Mouse (Mus musculus): Measurements from ENCODE around the gene Ip6k2.

Gene Ip6k2

DNA sequence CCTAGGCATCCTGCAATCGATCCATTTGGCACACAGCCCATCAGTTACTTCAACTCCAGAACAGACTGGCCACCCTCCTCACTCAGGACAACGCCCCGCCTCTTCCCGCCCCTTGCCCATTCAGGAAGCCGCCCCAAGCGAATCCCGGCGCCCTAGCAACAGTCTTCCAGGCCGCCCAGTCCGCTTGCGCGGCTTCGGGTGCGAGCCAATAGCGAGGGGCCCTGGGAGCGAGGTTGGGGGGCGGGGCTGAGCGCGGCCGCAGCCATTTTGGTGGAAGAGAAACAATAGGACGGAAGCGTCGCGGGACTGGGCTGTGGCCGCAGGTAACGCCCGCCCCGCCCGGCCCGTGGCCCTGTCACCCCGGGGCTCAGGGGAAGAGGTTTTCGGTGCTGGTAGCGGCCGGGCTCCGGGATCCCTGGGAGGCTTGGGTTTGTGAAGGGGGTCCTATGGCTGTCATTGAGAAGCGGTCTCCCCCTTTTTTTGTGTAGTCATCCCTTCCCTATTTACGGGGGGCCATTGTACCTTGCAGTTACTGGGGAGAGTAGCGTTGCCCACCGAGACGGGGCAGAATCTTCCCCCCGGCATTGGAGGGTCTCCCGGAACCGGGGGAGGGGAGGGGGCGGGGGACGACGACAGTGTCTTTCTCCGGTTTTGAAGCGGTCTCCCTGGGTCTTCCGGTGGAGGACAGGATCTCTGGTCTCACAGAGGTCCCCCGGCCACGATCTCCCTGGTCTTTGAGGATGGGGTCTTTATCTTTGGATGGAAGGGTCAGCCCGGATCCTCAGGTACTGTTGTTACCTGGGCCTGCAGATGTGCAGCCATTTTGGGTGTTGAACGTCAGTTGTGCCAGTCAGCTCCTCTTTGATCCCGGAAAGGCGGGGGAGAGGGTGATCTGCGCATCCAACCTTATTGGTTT, at the start of gene Ip6k2:
Gene Ip6k2 (plus strand): TSS at position 249 of the 916 bp plus-strand sequence.
- DNase-seq (ENCODE audit: low spot score in 2 of 2): peak; percentile 94 to 95

DNA sequence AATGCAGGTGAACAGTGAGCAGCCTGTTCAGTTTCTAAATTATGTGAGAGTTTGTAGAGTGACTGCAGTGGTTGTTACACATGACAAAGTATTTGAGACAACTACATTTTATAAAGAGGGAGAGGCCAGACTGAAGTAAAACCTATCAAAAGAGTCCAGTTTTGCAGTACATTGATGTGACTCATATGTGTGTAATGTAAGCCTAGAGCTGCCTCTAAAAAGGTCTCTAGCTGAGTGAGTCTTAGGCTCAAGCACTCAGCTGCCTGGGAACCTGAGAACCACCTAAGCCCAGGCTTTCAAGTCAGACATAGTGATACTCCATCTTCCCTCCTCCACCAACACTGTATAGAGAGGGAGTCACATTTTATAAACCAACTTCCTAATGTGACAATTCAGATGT, 49.0 kb upstream of the Ip6k2 start:
- DNase-seq (ENCODE audit: low spot score in 2 of 2): no peak

DNA sequence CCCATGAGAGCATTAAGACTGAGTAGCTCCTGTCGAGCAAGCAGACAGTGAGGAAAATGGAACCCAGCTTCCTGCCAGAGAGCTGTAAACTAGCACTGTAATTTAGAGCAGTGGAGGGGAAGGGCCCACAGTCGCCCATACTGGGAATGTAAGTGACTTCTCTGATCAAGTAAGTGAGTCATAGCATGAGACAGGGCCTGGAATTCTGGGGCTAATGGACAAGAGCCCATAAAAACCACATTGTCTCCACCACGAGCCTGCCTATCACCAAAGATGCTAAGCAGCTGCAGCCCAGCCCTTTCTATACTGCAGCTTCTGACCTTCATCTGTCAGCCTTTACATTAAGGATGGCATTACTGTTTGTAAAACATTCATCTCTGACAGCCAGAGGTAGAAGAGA, 44.4 kb upstream of the Ip6k2 start:
- no peak for DNase-seq (ENCODE audit: low spot score in 2 of 2)

DNA sequence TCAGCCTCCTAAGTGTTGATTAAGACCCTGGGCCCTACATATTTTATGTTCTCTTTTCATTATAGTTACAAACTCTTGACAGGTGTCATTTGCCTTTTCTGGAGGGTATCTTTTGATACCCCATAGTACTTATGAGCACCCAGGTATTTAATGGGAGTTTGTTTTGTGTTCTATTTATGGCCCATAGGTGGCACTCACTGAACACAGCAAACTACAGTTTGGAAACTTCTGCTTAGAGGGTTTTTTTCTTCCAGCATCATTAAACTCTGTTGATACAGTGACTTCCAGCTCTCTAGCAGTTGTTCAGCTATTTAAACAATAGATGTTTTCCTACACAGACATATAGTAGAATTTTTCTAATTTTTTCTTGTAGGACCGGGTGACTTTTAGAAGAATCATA, 43.5 kb upstream of the Ip6k2 start:
- no peak for DNase-seq (ENCODE audit: low spot score in 2 of 2)

DNA sequence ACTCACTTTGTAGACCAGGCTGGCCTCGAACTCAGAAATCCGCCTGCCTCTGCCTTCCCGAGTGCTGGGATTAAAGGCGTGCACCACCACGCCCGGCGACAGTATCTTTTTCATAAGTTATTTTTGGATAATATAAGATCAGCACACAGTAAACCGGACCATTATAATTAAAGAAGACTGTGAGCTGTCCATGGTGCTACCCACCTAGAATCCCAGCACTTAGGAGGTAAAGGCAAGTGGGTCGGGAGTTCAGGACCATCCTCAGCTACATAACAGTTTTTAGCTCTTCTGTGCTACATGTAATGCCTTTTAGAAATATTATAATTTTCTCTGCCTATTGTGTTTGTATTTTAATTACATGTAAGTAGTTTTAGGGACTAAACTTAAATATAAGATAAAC, 41.5 kb upstream of the Ip6k2 start:
- no peak for DNase-seq (ENCODE audit: low spot score in 2 of 2)

DNA sequence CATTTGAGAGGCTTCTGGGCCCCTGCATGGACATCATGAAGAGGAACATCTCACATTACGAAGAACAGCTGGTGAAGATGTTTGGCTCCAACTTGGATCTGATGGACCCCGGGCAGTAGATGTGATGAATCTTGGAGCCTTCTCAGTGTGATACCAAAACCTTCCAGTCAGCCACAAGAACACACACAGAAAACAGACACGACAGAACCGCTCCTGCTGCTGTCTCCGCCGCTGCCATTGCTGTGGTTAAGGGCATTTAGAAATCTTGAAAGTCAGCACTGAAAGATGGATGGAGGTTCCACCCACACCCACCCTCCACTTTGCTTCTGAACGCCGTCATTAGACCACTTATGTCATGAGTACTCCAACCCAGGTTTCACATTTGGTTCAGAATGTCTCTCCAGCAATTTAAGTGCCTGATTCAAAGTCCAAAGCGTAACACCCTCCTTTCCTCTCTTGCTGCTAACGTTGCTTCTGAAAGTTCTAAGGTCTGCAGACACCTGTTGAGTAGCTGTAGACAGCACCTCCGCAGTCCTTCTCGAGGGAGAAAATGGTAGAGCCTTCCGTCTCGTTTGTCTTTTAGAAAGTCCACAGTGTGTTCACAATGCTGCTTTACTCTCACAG, 36.6 kb upstream of the Ip6k2 start:
- no peak for DNase-seq (ENCODE audit: low spot score in 2 of 2)

DNA sequence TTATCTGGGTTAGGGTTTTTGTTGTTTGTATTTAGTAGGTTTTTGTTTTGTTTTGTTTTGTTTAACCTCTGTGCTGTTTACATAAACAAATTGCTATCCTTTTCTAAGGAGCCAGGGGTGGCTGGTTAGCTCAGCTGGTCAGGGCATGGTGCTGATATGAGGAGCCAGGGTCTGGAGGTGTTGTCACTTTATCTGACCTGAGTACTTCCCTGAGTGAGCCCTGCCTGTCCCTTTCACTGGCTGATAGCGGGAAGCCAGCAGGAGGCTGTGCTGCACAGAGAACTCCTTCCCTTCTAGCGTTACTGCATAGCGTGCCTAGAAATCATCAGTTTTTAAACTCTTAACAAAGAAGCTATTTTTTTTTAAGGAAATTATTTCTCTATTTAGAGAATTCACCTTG, 35.9 kb upstream of the Ip6k2 start:
- no peak for DNase-seq (ENCODE audit: low spot score in 2 of 2)

DNA sequence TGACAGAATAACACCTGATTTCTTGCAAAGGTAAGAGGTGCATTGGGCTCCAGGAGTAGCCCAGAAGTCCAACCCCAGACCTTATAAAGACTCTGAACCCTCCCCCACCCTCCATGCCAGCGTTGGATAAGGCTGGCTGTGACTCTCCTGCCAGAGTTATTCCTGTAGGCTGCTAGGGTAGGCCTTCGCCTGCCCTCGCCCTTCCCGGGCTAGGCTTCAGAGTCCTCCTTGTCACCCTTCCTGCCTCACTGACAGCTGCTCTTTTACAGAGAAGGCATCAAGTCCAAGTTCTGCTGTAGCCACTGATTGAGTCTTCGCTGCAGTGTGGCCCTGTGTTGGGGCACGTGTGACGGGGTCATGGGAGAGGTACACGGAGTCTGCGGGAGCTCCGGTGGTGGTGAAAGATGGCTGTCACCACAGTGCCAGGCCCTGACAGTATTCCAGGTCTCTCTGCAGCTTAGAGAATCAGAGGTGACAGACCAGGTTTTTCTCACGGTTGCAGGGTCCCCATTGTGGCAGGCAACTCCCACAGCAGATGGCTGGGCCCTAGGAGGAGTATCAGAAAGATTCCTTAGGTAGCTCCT, 34.9 kb upstream of the Ip6k2 start:
- DNase-seq (ENCODE audit: low spot score in 2 of 2): no peak

DNA sequence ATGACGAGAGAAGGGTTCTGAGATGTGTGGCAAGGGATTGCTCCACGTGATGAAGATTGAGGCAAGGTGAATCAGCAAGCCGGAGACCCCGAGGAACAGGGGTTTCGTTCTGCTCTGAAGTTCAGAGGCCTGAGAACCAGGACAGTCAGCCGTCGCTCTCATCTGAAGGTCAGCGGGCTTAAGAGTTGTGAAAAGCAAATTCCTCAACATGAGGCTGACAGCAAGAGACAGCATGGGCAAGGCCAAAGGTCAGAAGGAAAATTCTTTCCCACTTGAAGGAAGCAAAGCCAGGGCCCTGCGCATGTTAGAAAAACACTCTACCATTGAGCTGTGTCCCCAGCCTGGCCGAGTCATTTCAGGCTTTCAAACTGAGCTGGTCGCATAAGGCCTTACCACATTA, 33.0 kb upstream of the Ip6k2 start:
- no peak for DNase-seq (ENCODE audit: low spot score in 2 of 2)

DNA sequence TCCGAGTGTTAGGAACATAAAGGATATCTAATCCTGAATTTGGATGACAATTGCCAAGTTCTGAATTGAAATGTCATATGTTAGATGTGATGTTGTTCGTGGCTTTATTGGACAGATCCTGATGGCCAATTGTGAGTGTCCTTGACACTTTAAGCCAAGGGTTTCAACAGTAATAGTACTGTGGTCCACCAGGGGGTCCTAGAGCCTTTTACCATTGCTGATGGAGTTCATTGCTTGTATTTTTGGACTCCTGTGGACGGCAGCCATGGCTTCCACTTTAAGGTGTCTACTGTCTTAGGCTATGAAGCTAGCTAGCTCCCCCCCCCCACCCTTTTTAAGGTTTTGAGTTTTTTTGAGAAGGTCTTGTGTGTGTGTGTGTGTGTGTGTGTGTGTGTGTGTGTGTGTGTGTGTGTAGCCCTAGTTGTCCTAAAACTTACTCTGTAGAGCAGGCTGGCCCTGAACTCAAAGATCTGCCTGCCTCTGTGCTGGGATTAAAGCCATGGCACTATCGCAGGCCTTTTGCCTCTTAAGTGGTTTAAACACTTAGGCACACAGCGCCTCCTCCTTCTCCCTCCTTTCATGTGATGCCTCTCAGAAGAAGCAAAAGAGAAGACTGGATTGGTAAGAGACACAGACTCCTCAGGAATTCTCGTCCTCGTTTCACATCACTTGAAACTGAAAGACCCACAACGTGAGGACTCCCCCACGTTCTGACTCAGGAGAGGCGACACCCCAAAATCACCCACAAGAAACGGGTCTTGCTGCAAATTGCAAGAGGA, 31.3 kb upstream of the Ip6k2 start:
- no peak for DNase-seq (ENCODE audit: low spot score in 2 of 2)

DNA sequence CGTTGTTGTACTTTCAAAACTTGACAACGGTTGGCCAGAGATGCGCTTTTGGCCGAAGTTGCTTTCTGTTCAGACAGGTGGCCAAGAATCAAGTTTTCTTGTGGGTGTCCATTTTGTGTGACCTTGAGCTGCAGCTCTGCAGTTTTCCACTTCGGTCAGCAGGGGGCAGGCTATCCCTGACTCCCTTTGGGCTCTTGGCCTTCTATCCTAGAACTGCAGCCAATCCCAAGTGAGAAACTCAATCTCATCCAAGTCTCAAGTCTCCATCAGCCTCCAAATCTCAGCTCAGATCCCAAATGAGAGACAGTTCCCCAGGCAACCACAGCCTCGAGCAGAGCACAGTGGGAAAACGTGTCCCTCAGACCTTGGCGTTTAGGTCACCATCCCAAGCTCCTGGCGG, 30.3 kb upstream of the Ip6k2 start:
- peak; percentile 34 to 45 for DNase-seq (ENCODE audit: low spot score in 2 of 2)

DNA sequence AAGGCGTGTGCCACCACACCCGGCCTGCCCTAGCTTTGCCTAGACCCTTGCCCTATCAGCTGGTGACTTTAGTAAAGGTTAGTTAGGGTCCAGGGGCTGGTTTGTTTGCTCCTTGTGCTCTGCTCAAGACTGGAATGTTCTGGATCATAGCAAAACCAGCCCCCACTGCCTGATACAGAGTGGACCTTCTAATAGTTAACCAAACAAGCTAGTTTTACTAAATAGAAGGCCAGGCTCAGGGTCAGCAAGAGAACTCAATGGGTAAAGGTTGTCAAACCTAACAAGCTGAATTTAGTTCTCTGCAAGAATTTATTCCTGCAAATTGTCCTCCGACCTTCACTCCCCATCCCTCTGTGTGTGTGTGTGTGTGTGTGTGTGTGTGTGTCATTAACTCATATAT, 29.6 kb upstream of the Ip6k2 start:
- DNase-seq (ENCODE audit: low spot score in 2 of 2): no peak

DNA sequence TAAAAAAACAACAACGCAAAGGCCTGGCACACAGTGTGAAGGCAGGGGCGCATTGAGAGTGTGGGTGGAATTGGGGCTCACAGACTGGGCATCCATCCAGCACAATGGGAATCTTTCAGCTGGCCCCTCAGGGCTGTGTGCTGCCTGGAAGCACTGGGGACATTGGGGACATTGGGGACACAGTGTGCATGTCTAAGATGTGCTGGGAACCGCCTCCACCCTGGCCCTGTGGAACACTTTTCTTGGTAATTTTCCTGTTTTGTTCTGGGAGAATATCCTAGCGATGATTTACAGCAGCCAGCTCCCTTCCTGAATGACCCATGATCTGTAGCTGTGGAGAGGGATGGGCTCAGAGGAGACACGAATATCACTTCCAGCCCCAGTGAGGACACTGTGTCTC, 29.2 kb upstream of the Ip6k2 start:
- peak; percentile 14 to 32 for DNase-seq (ENCODE audit: low spot score in 2 of 2)

DNA sequence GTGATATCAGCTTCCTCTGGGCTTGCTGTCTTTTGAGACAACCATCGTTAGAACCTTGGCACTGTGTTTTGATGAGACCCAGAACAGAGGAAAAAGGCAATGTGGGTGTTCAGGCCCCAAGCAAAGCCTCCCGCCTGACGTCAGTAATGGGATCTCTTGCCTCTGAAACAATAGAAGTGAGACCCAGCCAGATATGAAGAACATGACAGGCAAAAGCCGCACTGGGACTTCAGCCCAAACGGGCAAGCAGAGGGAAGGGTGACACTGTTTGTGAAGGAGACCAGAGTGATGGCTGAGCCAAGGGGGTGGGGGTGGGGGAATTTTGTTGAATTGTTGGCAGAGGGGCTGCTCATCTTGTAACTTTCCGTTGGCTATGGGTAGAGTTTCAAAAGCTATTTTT, 26.2 kb upstream of the Ip6k2 start:
- DNase-seq (ENCODE audit: low spot score in 2 of 2): no peak

DNA sequence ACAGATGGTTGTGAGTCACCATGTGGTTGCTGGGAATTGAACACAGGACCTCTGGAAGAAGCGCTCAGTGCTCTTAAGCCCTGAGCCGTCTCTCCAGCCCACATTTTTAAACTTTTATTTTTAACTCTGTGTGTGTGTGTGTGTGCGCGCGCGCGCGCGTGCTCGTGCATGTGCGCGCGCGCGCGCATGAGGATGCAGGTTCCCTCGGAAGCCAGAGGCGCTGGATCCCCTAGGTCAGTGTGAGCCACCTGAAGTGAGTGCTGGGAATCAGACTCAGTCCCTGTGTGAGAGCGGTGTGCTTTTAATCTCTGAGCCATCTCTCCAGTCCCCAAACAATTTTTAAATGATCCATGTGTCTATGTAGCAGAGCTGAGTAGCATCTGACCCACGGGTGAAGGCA, 24.5 kb upstream of the Ip6k2 start:
- DNase-seq (ENCODE audit: low spot score in 2 of 2): no peak

DNA sequence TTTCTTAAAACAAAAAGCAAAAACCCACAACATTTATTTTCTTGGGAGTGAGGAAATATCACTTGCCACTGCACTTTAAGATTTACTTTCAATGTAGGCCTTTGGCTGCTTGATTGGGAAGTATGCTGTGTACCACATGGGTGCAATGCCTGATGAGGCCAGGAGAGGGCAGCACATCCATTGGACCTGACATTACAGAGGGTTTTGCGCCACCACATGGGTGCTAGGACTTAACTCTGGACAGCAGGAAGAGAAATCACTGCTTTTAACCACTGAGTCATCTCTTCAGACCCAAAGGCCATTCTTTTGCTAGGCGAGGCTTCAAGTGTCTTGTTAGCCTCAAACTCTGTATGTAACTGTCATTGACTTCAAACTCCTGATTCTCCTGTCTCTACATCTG, 23.8 kb upstream of the Ip6k2 start:
- DNase-seq (ENCODE audit: low spot score in 2 of 2): no peak

DNA sequence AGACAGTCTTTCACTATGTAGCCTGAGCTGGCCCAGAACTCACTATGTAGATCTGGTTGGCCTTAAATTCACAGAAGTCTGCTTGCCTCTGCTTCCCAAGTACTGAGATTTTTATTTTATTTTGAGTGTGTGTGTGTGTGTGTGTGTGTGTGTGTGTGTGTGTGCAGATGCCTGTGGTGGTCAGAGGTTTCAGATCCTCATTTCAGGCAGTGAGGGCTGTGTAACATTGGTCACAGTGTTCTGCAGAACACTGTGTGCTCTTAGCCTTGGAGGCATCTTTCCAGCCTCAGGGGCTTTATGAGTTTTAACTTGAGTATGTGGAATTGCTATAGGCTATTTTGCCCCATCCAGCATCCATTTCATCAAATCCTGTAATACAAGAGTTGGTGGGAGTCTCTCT, 22.0 kb upstream of the Ip6k2 start:
- DNase-seq (ENCODE audit: low spot score in 2 of 2): no peak

DNA sequence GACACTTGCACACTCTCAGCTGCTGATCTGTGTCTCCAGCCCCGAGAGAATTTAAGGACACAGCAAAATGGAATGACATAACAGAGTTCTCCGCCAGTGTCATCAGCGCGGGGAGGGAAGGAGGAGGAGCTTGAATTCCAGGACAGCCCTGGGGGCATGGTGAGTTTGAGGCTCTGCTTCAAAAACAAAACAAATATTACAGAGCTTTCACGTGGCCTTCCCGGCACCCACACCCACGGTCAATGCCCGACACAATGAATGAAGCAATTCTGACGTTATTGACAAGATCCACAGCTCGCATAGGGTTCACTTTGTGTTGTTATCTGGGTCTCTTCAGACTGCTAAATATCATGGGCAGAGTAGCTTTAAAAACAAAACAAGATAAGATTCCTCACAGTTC, 18.6 kb upstream of the Ip6k2 start:
- no peak for DNase-seq (ENCODE audit: low spot score in 2 of 2)

DNA sequence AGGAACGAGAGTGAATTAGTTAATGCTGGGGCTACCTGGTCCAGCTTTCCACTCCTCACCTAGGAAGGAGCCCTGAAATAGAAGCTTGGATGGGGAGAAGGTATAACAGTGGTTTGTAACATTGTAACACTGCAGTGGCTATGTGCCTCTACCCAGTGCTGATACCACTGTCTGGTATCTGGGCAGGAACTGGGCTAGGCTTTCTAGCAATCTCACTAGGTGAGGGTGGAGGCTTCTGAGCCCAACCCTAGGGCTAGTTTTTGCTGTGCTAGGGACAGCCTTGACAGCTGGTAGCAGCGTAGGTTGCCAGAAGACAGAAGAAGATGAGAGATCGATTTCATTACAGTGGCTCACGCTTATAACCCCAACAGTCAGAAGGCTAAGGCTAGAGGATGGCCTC, 7.0 kb upstream of the Ip6k2 start:
- DNase-seq (ENCODE audit: low spot score in 2 of 2): no peak

DNA sequence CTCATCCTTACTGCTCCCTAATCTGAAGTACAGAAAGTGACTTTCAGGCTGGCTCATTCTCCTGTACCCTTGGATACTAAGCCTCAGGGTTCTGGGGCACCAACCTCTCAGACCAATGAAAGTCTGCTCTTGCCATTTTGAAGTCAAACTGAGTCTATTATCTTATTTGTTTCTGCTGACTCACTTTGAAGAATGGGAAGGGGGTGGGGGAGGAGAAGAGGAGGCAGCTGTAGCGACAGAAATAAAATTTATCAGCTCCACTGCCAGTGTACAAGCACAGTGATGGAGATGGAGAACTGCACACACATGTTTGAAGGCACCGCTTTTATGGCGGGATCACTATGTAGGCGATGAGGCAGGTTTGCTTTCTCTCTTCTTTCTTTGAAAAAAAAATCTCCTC, 6.3 kb upstream of the Ip6k2 start:
- DNase-seq (ENCODE audit: low spot score in 2 of 2): no peak

DNA sequence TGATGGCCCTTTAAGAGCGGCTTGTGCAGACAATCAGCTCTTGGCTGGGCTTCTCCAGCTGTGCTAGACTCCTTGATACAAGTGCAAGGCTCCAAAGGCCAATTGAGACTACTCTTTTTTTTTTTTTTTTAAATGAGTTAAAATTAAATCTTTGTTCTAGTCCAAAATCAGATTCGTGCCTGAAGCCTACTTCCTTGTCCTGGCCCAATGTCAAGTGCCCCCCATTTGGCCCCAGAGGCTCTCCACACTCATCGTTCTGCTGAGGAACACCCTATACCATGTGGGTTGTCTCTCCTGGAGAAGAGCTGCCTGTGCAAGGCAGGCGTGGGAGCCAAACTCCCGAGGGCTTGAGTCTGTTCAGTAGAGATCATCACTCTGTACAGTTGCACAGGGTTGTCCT, 2.6 kb upstream of the Ip6k2 start:
- DNase-seq (ENCODE audit: low spot score in 2 of 2): no peak

DNA sequence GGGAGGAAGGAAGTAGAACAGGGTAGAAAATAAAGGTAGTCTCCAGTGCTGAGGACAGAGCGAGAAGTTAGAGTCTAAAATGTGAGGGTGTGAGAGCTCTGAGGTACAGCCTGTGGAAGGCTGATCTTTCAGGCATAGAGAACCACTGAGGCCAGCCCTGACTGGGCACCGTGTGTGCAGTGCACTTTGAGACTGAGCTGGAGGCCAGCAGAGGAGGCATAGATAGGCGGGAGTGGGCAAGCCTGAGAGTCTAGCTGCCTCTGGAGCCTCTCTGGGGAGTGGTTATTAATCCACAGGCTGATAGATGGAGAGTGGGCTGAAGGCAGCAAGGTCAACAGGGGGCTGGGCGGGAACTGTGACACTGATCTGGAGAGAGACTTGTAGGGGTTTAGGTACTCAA, 1.7 kb upstream of the Ip6k2 start:
- no peak for DNase-seq (ENCODE audit: low spot score in 2 of 2)
